Mouse (Mus musculus): Measurements from ENCODE around the gene Arpp21.
"Not testable (repeated sequence)": the region's sequence is repeated elsewhere in the genome, so short reads cannot be mapped to it uniquely, and the experiment has no call there.

Arpp21 gene

GRCm38 (mm10) chr9:112102155-112102851 lies 133.4 kb downstream of the Arpp21 start:
- peak; percentile 32 to 40 for DNase-seq (ENCODE audit: low spot score in 2 of 2)

- peak in 1 of 2 experiments; percentile 19 for DNase-seq (ENCODE audit: low spot score in 2 of 2)
Observed at GRCm38 (mm10) chr9:112100841-112101595, 134.7 kb downstream of the Arpp21 start.

DNA sequence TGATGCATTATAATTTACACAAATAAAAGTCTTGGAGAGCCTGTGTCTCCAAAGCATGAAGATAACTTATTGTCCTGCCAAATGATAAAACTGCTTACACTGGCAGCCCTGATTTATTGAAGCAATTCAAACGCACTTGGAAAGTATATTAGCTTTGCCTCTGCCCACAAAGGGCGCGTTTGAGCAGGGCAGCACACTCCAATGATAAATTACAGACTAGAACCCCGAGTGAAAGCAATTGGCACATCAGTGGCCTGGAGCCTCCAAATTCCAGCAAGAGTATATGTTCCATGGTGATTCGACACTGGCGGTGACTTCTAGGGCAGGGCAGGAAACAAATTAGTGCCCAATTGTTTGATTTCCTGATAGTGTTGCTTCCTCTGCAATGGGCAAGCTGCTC lies 137.5 kb downstream of the Arpp21 start:
- no peak for DNase-seq (ENCODE audit: low spot score in 2 of 2)

GRCm38 (mm10) chr9:112095708-112096107 lies 140.0 kb downstream of the Arpp21 start:
- DNase-seq (ENCODE audit: low spot score in 2 of 2) = no peak

DNA sequence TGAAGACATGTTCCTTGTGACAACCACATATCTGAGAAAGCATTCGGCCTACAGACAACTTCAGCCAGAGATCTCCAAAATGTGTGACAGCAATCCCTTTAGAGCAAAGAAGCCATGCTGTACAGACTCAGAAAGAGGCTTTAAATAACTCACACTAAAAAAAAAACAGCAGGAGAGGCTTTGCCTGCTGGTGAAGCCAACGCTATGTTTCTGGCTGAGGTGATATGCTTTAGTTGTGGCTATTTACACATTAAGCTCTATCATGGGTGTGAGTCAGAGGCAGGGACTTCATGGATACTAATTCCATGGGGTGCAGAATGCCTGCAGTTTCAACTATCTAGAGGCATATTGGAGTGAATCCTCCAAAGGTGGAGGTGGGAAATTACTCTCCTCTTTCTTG lies 140.5 kb downstream of the Arpp21 start:
- DNase-seq (ENCODE audit: low spot score in 2 of 2) = no peak

DNA sequence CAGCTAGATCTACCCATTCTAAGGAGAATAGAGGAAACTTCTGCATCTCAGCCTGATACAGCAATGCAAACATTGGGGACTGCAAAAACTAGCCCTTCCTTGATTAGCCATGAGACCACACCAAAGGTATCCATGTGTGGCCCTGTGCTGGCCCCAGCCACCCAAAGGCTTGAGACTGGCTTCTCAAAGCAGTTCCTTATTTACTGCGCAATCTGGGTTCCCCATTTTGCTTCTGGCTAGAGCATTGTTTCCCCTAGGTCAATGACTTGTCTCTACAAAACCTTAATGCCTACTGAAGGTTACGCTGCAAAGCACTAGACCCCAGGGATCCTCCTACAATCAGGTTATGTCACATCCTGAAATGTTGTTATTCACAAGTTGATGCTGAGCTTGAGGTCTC lies 156.8 kb downstream of the Arpp21 start:
- DNase-seq (ENCODE audit: low spot score in 2 of 2) = no peak

- no peak for DNase-seq (ENCODE audit: low spot score in 2 of 2)
Observed at GRCm38 (mm10) chr9:112078453-112078852, 157.3 kb downstream of the Arpp21 start.

- DNase-seq (ENCODE audit: low spot score in 2 of 2) = no peak
Observed at GRCm38 (mm10) chr9:112075273-112075672, 160.5 kb downstream of the Arpp21 start.

- no peak for DNase-seq (ENCODE audit: low spot score in 2 of 2)
Observed at GRCm38 (mm10) chr9:112074872-112075271, 160.9 kb downstream of the Arpp21 start.

GRCm38 (mm10) chr9:112071368-112071767 lies 164.4 kb downstream of the Arpp21 start:
- DNase-seq (ENCODE audit: low spot score in 2 of 2) = peak; percentile 6 to 18

DNA sequence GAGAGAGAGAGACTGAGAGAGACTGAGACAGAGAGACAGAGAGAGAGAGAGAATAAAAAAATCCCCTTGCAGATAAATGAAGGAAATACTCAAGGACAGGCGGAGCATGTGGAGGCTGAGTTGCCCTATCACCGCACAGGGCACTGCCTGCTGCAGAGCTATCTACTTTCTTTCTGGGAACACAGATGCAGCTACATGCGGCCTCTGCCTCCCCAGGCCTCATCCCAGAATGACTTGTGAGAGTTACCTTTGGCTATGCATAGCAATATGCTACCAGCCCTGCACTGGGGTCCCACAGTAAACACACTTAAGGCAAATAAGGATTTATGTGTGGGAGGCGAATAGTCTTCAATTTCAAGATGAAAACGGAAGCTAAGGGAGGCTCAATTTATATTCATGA lies 164.8 kb downstream of the Arpp21 start:
- no peak for DNase-seq (ENCODE audit: low spot score in 2 of 2)

GRCm38 (mm10) chr9:112068250-112068649 lies 167.5 kb downstream of the Arpp21 start:
- no peak for DNase-seq (ENCODE audit: low spot score in 2 of 2)

- DNase-seq (ENCODE audit: low spot score in 2 of 2) = no peak
Observed at GRCm38 (mm10) chr9:112060696-112061425, 174.9 kb downstream of the Arpp21 start.

- no peak for DNase-seq (ENCODE audit: low spot score in 2 of 2)
Observed at GRCm38 (mm10) chr9:112054807-112055381, 180.8 kb downstream of the Arpp21 start.

GRCm38 (mm10) chr9:112047903-112048467 lies 187.8 kb downstream of the Arpp21 start:
- DNase-seq (ENCODE audit: low spot score in 2 of 2) = no peak

DNA sequence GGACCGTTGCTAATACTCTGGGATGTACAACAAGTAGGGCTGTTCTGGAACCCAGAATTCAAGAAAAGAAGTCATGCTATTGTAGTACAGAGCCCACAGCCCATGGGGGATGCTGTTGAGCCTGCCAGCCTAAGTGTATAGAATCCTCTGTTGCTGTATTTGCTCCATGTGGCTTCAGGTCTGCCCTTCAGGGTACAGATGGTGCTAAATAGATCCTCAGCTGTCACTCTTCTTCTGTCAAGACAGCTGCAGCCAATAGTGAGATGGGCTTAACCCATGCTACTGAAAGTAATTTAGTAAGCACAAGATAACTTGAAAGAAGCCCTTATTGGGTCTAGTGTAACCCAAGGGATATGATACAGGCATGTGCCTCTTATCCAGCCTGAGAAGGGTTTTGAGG lies 195.2 kb downstream of the Arpp21 start:
- no peak for DNase-seq (ENCODE audit: low spot score in 2 of 2)

- DNase-seq (ENCODE audit: low spot score in 2 of 2) = no peak
Observed at GRCm38 (mm10) chr9:112037732-112038131, 198.0 kb downstream of the Arpp21 start.

DNA sequence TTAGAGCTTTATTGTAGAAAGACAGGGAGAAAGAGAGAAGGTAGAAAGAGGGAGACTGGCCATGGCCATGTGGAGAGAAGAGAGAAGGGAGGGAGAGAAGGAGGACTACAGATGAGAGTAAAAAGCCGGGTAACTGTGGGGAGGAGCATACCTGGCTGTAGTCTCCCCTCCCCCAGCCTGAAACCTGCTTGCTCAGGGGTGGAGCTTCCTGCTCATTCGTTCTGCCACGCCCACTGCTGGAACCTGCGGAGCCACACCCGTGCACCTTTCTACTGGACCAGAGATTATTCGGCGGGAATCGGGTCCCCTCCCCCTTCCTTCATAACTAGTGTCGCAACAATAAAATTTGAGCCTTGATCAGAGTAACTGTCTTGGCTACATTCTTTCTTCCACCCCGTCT lies 201.9 kb downstream of the Arpp21 start:
- not testable (repeated sequence) for DNase-seq (ENCODE audit: low spot score in 2 of 2)

DNA sequence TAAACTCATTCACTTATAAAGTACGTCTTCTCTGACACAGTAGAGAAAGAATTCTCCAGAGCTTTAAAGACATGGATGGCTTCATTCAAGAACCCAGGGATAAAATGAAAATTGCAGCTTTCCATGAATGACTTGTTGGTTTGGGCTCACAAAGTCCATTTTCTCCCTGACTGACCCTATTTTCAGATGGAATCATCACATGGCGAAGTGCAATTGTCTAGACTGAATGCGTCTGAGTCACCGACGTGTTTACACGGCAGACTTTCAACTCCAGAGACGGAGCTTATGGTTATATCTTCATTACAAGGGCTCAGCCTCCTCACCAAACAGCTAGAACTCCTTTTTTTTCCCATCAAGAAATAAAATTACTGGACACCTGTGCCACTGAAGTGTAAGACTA lies 203.6 kb downstream of the Arpp21 start:
- DNase-seq (ENCODE audit: low spot score in 2 of 2) = no peak

GRCm38 (mm10) chr9:112023562-112024015 lies 212.1 kb downstream of the Arpp21 start:
- DNase-seq (ENCODE audit: low spot score in 2 of 2) = no peak

DNA sequence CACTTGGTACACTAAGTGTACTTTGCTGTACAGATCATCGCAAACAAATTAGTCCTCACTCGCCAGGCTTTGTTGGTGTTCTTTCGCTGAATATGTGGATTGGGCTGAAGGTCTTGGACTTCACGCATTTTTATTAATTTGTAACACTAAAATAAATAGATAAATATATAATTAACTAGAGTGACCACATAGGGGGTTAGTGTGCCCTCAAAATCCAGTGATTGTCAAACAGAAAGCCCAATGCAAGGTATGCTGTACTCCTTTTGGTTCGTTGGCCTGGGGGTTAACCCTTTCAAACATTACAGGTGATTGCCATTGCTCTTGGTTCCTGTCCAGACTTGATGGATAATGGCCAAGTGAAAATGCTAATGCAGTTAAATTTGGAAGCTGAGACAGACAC lies 212.6 kb downstream of the Arpp21 start:
- no peak for DNase-seq (ENCODE audit: low spot score in 2 of 2)
